Comparison of ENCODE assay signal across 9 mouse cellular contexts in genomic region chr6:30153076-30153475, GRCm38 (mm10).
"Had no signal": no experiment of that assay in that cellular context is flagged by ENCODE, and none has a peak within 500 bp of the region (broad histone marks: within the 10 kb centered on the region; RNA-seq: fewer than 3 reads in every experiment).

No protein-coding gene starts in this region.

- H3K4me1 ChIP-seq: limb, embryonic 13.5 days had no signal

- H3K9me3 ChIP-seq: kidney, embryonic 15.5 days; limb, embryonic 13.5 days had no signal

- H3K4me2 ChIP-seq: kidney, embryonic 15.5 days; limb, embryonic 13.5 days; liver, embryonic 11.5 days; lung, embryonic 14.5 days had no signal

- H3K27me3 ChIP-seq: kidney, embryonic 15.5 days; limb, embryonic 13.5 days had no signal

- H3K9ac ChIP-seq: kidney, embryonic 15.5 days; limb, embryonic 13.5 days; lung, embryonic 14.5 days had no signal

- H3K27ac ChIP-seq: kidney, embryonic 15.5 days; limb, embryonic 13.5 days; stomach, postnatal 0 days had no signal

- H3K4me3 ChIP-seq: kidney, embryonic 15.5 days; limb, embryonic 13.5 days had no signal

- DNase-seq: kidney, adult 2 months; kidney, postnatal 14 days; left cerebral cortex, postnatal 4 days; thymus, postnatal 4 days had no signal
